Mouse (Mus musculus) heart, embryonic 16.5 days (tissue): ENCODE measurements at regions not wholly inside any gene's neighbourhood (a gene's known extent, or its start where the extent isn't known, plus 50 kb on each side); places are given as distances from the start of the nearest gene placed in this dataset.
A peak's percentile ranks its signal among the peaks of the same experiment; 100 is the strongest.
"Not testable (repeated sequence)": the region's sequence is repeated elsewhere in the genome, so short reads cannot be mapped to it uniquely, and the experiment has no call there.

ENCODE experiments used
- ATAC-seq: fragments of 200-750 bp; cut with Nextera tagmentation; replicated peaks from 2 replicates; pipeline ENCODE4 v1.8.0; 2017; ENCODE audit warnings: moderate number of reproducible peaks; ENCODE audit not compliant: insufficient read depth, low FRiP score; ENCODE audit errors: extremely low read depth
- H3K27ac ChIP-seq: fragments of 300-500 bp; sonication (generic); 2 replicates; pipeline ENCODE4 v1.5.1; 2014; ENCODE audit warnings: mild to moderate bottlenecking, low read length, control low read depth, moderate library complexity
- H3K27me3 ChIP-seq: fragments of 300-500 bp; sonication (generic); 2 replicates; pipeline ENCODE4 v1.6.1; 2014; ENCODE audit warnings: low read length, mixed read lengths; ENCODE audit not compliant: control insufficient read depth, insufficient read depth
- H3K36me3 ChIP-seq: fragments of 300-500 bp; sonication (generic); 2 replicates; pipeline ENCODE4 v1.6.1; 2014; ENCODE audit not compliant: control insufficient read depth, insufficient read depth
- H3K4me1 ChIP-seq: fragments of 300-500 bp; sonication (generic); 2 replicates; pipeline ENCODE4 v1.6.1; 2014; ENCODE audit warnings: low read length, mixed read lengths; ENCODE audit not compliant: control insufficient read depth, insufficient read depth
- H3K4me2 ChIP-seq: fragments of 300-500 bp; sonication (generic); 2 replicates; pipeline ENCODE4 v1.6.1; 2014; ENCODE audit warnings: low read depth, mild to moderate bottlenecking, control low read depth, low read length
- H3K4me3 ChIP-seq: fragments of 300-500 bp; sonication (generic); 2 replicates; pipeline ENCODE4 v1.5.1; 2014; ENCODE audit warnings: mild to moderate bottlenecking, control low read depth, low read length
- H3K9ac ChIP-seq: fragments of 300-500 bp; sonication (generic); 2 replicates; pipeline ENCODE4 v1.6.1; 2014; ENCODE audit warnings: low read length, control low read depth
- H3K9me3 ChIP-seq: fragments of 300-500 bp; sonication (generic); replicated peaks from 2 replicates; pipeline ENCODE4 v1.6.1; 2016; ENCODE audit warnings: low read length; ENCODE audit not compliant: control insufficient read depth
- WGBS: fragments of 180-500 bp; shearing (Covaris S2); extraction: QIAGEN DNeasy Blood & Tissue Kit; methylation state at CpG from one replicate; pipeline ENCODE4 v1.1.7; 2014; 5-methylcytosine and 5-hydroxymethylcytosine counted together

DNA sequence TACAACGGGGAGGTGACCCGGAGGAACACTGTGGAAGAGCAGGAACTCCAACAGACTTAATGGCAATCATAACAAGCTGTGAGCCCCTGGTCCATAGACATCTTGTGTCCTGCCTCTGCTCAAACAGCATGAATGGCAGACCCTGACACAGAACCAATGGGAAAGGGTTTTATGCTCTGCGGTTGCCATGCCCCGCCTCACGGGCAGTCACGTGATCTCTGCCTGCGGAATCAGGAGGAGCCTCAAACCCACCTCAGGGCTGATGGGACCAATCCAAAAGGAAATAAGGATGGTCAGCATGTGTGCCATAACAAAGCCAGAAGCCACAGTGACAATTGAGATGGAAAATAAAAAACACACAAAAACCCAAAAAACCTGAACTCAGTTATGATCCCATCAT is 120.2 kb upstream of the Sfswap start:
- H3K27ac ChIP-seq, result no peak overlapping the region
- H3K9me3 ChIP-seq, result peaks cover 7% of the 10 kb centered on the region; the same call in 1 of the 2 replicates
- no peaks in the 10 kb centered on the region for H3K36me3 ChIP-seq
- peaks cover 2% of the 10 kb centered on the region; the same call in 1 of the 2 replicates for H3K27me3 ChIP-seq
- H3K4me3 ChIP-seq, result no peak overlapping the region
- 84% methylated on average over 7 of the region's 7 CpGs for WGBS
- no peak overlapping the region for H3K9ac ChIP-seq
- no peak for ATAC-seq
- no peaks in the 10 kb centered on the region for H3K4me1 ChIP-seq
- H3K4me2 ChIP-seq, result no peak overlapping the region

DNA sequence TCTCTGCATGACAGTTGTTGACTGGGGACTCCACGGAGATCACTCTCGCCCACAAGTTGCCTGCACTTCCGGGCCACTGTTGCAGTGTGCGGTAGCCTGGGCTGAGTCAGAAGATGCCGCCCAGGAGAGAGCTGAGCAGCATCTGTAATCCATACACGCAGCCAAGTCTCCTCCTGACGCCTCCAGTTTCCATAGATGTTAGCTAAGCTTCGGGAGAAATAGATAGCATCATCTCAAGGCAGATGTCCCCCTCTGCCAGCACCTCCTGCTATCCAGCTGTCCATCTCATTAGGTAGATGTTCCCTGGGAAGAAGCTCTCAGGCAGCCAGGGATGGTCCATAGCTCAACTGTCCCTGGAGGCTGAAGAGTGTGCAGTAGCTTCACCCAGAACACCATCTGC is 116.0 kb upstream of the Sfswap start:
- Histone ChIP-seq H3K4me1 (0 out of 2 replicates have a peak, but pooled peaks cover 2% of the 10 kb centered on the region), H3K4me3 (no peak overlapping the region), H3K9ac (no peak overlapping the region), H3K9me3 (no peaks in the 10 kb centered on the region), H3K36me3 (no peaks in the 10 kb centered on the region), H3K27ac (no peak overlapping the region), H3K27me3 (peaks cover 6% of the 10 kb centered on the region), H3K4me2 (no peak overlapping the region)
- 89% methylated on average over 8 of the region's 8 CpGs for WGBS
- ATAC-seq, result no peak

DNA sequence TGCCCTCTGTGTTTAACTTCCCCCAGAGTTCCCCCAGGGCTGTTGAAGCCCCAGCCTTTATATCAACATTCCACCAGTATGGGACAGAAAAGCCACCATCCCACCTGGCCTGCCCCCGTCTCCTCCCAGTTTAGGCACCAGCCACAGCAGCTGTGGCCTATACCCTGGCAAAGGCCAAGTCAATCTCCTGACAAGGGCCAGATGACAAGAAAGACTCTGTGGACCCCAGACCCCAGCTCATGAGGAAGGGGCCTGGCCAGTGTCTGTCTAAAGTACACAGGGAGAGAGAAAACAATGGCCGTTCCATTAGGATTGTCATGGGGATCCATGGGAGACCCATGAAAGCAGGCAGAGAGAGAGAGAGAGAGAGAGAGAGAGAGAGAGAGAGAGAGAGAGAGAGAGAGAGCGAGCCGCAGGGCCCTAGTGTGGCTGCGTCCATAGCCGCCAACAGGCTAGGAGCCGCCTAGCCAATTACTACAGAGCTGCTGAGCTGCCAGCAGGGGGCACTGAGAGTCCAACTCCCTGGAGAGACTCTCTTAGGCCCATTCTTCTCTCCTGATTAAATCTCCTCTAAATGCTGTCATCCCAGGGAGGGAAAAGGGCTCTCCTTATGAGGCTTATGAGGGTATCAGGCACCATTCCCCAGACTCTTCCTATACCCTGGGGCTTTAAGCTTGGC is 114.9 kb upstream of the Sfswap start:
- not testable (repeated sequence) for H3K4me2 ChIP-seq, H3K9me3 ChIP-seq, H3K27me3 ChIP-seq, H3K4me3 ChIP-seq, H3K4me1 ChIP-seq, H3K9ac ChIP-seq, H3K27ac ChIP-seq, H3K36me3 ChIP-seq
- peak; percentile 89 for ATAC-seq
- WGBS, result 56% methylated on average over 2 of the region's 7 CpGs

DNA sequence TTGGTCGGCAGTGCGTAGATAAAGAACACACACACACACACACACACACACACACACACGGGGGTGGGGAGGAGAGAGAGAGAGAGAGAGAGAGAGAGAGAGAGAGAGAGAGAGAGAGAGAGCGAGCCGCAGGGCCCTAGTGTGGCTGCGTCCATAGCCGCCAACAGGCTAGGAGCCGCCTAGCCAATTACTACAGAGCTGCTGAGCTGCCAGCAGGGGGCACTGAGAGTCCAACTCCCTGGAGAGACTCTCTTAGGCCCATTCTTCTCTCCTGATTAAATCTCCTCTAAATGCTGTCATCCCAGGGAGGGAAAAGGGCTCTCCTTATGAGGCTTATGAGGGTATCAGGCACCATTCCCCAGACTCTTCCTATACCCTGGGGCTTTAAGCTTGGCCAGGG is 114.3 kb upstream of the Sfswap start:
- H3K36me3 ChIP-seq, H3K27me3 ChIP-seq, H3K4me2 ChIP-seq, H3K9me3 ChIP-seq, H3K4me1 ChIP-seq, H3K9ac ChIP-seq, H3K4me3 ChIP-seq, H3K27ac ChIP-seq: not testable (repeated sequence)
- ATAC-seq, result peak; percentile 87
- WGBS, result no CpG with 5 or more reads among the region's 8 CpGs

DNA sequence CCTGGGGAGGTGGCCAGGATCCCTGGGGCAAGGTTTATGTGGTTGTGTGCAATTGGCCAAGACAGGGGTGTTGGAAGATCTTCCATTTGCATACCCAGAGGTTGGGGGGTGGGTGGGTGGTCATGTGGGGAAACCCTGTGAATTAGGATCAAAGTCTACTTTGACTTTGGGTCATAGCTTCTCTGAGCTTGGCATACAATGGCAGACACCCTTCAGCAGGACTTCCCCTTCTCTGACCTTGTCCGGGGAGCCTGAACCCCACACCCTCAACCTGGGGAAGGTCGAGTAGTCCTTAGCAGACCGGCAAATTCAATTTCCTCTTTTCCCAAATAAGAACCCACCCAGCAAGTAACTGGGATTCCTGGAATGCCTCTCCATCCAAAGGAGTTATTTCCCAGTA is 113.7 kb upstream of the Sfswap start:
- H3K4me1 ChIP-seq, result 0 out of 2 replicates have a peak, but pooled peaks cover 2% of the 10 kb centered on the region
- H3K9ac ChIP-seq, result no peak overlapping the region
- no peak overlapping the region for H3K4me2 ChIP-seq
- no peak for ATAC-seq
- H3K27ac ChIP-seq, result no peak overlapping the region
- H3K36me3 ChIP-seq, result no peaks in the 10 kb centered on the region
- no peak overlapping the region for H3K4me3 ChIP-seq
- H3K27me3 ChIP-seq, result peaks cover 6% of the 10 kb centered on the region
- no peaks in the 10 kb centered on the region for H3K9me3 ChIP-seq
- WGBS, result 48% methylated on average over 3 of the region's 3 CpGs

DNA sequence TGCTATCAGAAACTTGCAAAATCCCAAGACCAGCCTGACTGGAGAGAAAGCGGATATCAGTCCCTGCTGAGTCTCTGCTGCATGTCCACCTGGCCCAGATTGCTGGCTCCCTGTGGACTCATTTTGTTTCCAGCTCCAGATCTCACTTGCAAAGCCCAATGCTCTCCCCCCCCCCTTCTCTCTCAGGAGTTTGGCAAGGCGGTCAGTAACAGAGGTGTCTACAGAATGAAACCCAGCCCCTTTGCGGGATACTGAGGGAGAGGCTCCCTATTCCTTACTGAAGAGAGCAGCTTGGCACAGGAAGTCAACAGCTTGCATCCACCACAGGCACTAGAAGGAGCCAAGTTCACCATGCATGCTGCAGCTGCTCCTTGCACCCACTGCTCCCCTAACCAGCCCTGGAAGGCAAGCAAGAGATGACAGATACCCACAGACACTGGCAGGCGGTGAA is 110.1 kb upstream of the Sfswap start:
- no peak for ATAC-seq
- WGBS, result 42% methylated on average over 4 of the region's 4 CpGs
- H3K4me1 ChIP-seq, result 0 out of 2 replicates have a peak, but pooled peaks cover 2% of the 10 kb centered on the region

DNA sequence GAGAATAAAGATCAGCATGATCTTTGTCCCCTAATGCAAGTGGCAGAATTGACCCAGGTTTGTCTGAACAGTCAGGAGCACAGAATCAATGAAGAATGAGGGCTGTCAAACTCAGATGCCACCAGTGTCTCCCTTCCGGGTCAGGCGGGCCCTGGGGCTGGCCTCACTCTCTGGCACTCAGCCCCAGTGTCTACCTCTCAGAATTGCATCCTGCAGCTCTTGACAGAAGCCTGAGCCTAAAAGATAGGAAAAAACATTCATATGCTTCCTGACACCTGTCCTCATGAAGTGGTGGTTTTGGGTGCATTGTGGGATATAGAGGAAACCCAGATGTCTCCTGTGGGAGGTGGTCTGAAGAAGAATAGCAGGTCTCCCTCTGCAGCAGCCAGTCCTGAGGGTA is 107.9 kb upstream of the Sfswap start:
- Histone ChIP-seq H3K36me3 (no peaks in the 10 kb centered on the region), H3K9me3 (no peaks in the 10 kb centered on the region), H3K4me2 (no peak overlapping the region), H3K9ac (no peak overlapping the region), H3K27me3 (peaks cover 4% of the 10 kb centered on the region; the same call in 1 of the 2 replicates), H3K4me1 (0 out of 2 replicates have a peak, but pooled peaks cover 2% of the 10 kb centered on the region), H3K4me3 (no peak overlapping the region), H3K27ac (no peak overlapping the region)
- no peak for ATAC-seq
- 70% methylated on average over 2 of the region's 2 CpGs for WGBS

More for the DNA sequence above, 110.1 kb upstream of the Sfswap start:
- no peak overlapping the region for H3K4me3 ChIP-seq
- peaks cover 4% of the 10 kb centered on the region; the same call in 1 of the 2 replicates for H3K27me3 ChIP-seq
- H3K9me3 ChIP-seq, result no peaks in the 10 kb centered on the region
- H3K4me2 ChIP-seq, result no peak overlapping the region
- no peak overlapping the region for H3K9ac ChIP-seq
- no peaks in the 10 kb centered on the region for H3K36me3 ChIP-seq
- H3K27ac ChIP-seq, result no peak overlapping the region

DNA sequence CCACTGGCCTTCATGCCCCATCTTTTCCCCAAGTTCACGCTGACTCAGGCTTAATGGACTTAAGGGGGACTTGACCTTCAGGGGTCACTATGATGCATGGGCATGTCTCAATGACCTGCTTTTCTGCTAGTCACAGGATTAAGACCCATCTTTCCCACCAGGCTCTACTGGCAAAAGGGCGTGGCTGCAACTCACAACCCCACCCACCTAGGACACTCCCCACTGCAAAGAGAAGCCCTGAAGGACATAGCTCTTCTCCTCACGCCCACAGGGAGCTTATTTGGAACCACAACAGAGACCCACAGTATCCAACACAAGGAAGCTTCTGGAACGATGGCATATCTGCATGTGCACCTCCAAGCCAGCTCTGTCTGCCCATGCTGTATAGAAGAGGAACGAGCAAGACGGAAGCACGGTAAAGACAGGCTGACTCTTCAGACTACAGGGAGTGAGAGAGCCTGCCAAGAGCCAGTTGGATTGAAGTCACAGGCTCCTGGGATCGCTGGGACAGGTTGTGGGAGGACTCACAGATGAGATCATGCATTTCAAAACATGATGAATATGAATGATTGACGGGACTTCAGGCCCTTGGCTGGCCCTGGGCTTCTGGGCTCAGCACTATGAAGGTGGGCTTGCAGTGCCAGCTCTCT is 107.3 kb upstream of the Sfswap start:
- H3K27ac ChIP-seq, result no peak overlapping the region
- H3K4me2 ChIP-seq, result no peak overlapping the region
- WGBS, result 66% methylated on average over 9 of the region's 9 CpGs
- no peak overlapping the region for H3K4me3 ChIP-seq
- H3K9me3 ChIP-seq, result no peaks in the 10 kb centered on the region
- no peak overlapping the region for H3K9ac ChIP-seq
- no peak for ATAC-seq
- H3K36me3 ChIP-seq, result no peaks in the 10 kb centered on the region
- no peaks in the 10 kb centered on the region for H3K4me1 ChIP-seq
- peaks cover 2% of the 10 kb centered on the region; the same call in 1 of the 2 replicates for H3K27me3 ChIP-seq

DNA sequence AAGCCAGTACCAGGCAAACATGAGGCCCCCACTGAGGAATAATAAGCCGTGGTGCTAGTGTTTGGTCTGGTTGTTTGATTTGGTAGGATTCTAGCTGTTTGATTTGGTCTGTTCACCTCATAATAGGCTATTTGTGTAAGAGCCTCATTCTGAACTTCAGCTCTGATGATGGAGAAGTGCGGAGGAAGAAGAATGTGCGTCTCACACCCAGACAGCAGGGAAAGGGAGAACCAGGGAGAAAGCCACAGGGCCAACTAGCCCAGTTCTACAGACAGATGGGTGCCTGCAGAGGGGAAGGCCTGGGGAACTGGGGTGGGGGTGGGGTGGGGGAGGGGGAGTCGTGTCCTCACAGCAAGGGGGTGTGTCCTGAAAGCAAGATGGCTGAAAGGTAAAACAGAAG is 106.6 kb upstream of the Sfswap start:
- H3K4me1 ChIP-seq, result no peaks in the 10 kb centered on the region
- no peak overlapping the region for H3K27ac ChIP-seq
- ATAC-seq, result no peak
- no peaks in the 10 kb centered on the region for H3K36me3 ChIP-seq
- no peak overlapping the region for H3K4me3 ChIP-seq
- H3K4me2 ChIP-seq, result no peak overlapping the region
- no peak overlapping the region for H3K9ac ChIP-seq
- H3K27me3 ChIP-seq, result no peaks in the 10 kb centered on the region
- 69% methylated on average over 4 of the region's 4 CpGs for WGBS
- no peaks in the 10 kb centered on the region for H3K9me3 ChIP-seq
